ENCODE assay signal across 26 mouse cellular contexts in the genomic region with DNA sequence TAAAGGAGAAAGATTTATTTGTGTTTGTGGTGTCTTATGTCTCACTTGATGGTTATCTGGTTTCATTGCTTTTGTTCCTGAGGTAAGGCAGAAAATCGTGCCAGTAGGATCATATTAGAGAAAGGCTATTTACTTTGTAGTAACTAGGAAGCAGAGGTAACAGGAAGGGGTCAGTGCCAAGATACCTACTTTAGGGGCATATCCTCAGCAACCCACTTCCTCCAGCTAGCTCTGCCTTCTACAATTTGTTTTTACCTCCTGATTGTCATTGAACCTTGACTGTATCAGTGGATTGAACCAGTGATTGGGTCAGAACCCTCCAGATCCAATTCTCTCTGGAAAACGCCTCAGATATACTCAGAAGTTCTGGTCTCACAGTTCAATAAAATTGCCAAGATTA. TPM values are rescaled to one million over a fixed set of nuclear protein-coding genes. Genes with fewer than 3 reads are reported as not detected.
DNase-seq lines count a peak whose midpoint lies in the region; ATAC-seq and TF ChIP-seq lines count a peak whose summit lies in the region.
"Had no signal": no experiment of that assay in that cellular context is flagged by ENCODE, and none has a peak within 500 bp of the region (broad histone marks: within the 10 kb centered on the region; RNA-seq: fewer than 3 reads in every experiment).

No protein-coding gene starts in this region.

- DNase-seq in kidney, postnatal 0 days (ENCODE audit: low spot score): peak; percentile 34
- DNase-seq in kidney, postnatal 4 days: no peak
- no peak for DNase-seq in lung, postnatal 10 days
- no peak for DNase-seq in urinary bladder, postnatal 36 days (ENCODE audit: low spot score in 2 of 2)
- DNase-seq: adrenal gland, adult 2 months; adrenal gland, postnatal 14 days; B cell, adult 2 months; cerebellum, adult 11 months; cerebellum, adult 2 months; cerebellum, adult 9-11 months; cerebellum, postnatal 25 days; forebrain, postnatal 0 days; gastrocnemius, postnatal 25 days; heart, adult 18-20 months; heart, postnatal 10 days; heart, postnatal 36 days had no signal

- no peak overlapping the region for H3K9ac ChIP-seq in kidney, postnatal 0 days (ENCODE audit: low read depth, low read length)
- H3K9ac ChIP-seq in liver, embryonic 12.5 days: no peak overlapping the region
- H3K9ac ChIP-seq: embryonic facial prominence, embryonic 12.5 days; embryonic facial prominence, embryonic 15.5 days; forebrain, postnatal 0 days; heart, embryonic 12.5 days; heart, embryonic 15.5 days; hindbrain, embryonic 14.5 days had no signal

- no peaks in the 10 kb centered on the region for H3K9me3 ChIP-seq in kidney, postnatal 0 days (replicated peaks; ENCODE audit: low read length)
- H3K9me3 ChIP-seq in liver, embryonic 12.5 days (replicated peaks): no peaks in the 10 kb centered on the region
- H3K9me3 ChIP-seq: embryonic facial prominence, embryonic 12.5 days; embryonic facial prominence, embryonic 15.5 days; heart, embryonic 12.5 days; heart, embryonic 15.5 days had no signal

- no peak overlapping the region for H3K4me2 ChIP-seq in kidney, postnatal 0 days (ENCODE audit: low read length)
- H3K4me2 ChIP-seq in liver, embryonic 12.5 days: no peak overlapping the region
- H3K4me2 ChIP-seq: embryonic facial prominence, embryonic 12.5 days; embryonic facial prominence, embryonic 15.5 days; heart, embryonic 12.5 days; heart, embryonic 15.5 days; hindbrain, embryonic 14.5 days had no signal

- no peak for ATAC-seq in kidney, postnatal 0 days (replicated peaks; ENCODE audit: low FRiP score, low read depth)
- peak; percentile 53 for ATAC-seq in CD4-positive, CD25-positive, alpha-beta regulatory T cell, adult 4 months
- ATAC-seq in hematopoietic stem cell, adult 5-6 weeks (replicated peaks in 1 of 2; ENCODE audit: insufficient read depth in 1 of 2, low FRiP score in 2 of 2, low TSS enrichment in 1 of 2, low read depth in 1 of 2, poor library complexity in 2 of 2, severe bottlenecking in 2 of 2): peak; percentile 54 to 68
- no peak for ATAC-seq in liver, embryonic 12.5 days
- ATAC-seq: forebrain, embryonic 14.5 days; forebrain, postnatal 0 days; hindbrain, postnatal 0 days had no signal

- no peaks in the 10 kb centered on the region for H3K4me1 ChIP-seq in kidney, postnatal 0 days (replicated peaks; ENCODE audit: insufficient read depth, low read length)
- no peaks in the 10 kb centered on the region for H3K4me1 ChIP-seq in liver, embryonic 12.5 days
- H3K4me1 ChIP-seq: embryonic facial prominence, embryonic 12.5 days; embryonic facial prominence, embryonic 15.5 days; heart, embryonic 12.5 days; heart, embryonic 15.5 days had no signal

- TF ChIP-seq CTCF in kidney, postnatal 0 days (IDR thresholded peaks at IDR 0.05; ENCODE audit: low read depth): no peak

- H3K27me3 ChIP-seq in kidney, postnatal 0 days (ENCODE audit: insufficient read depth, low read length): no peaks in the 10 kb centered on the region
- no peaks in the 10 kb centered on the region for H3K27me3 ChIP-seq in liver, embryonic 12.5 days (replicated peaks)
- H3K27me3 ChIP-seq: embryonic facial prominence, embryonic 12.5 days; embryonic facial prominence, embryonic 15.5 days; heart, embryonic 12.5 days; heart, embryonic 15.5 days had no signal

- no peak overlapping the region for H3K27ac ChIP-seq in kidney, postnatal 0 days
- no peak overlapping the region for H3K27ac ChIP-seq in liver, embryonic 12.5 days
- H3K27ac ChIP-seq: embryonic facial prominence, embryonic 12.5 days; embryonic facial prominence, embryonic 15.5 days; heart, embryonic 15.5 days; hindbrain, embryonic 14.5 days; hindbrain, postnatal 0 days had no signal

- H3K36me3 ChIP-seq in kidney, postnatal 0 days (ENCODE audit: insufficient read depth, low read length): no peaks in the 10 kb centered on the region
- no peaks in the 10 kb centered on the region for H3K36me3 ChIP-seq in liver, embryonic 12.5 days
- H3K36me3 ChIP-seq: embryonic facial prominence, embryonic 12.5 days; embryonic facial prominence, embryonic 15.5 days; heart, embryonic 12.5 days; heart, embryonic 15.5 days had no signal

- 33% methylated on average over 2 of the region's 2 CpGs for WGBS in kidney, postnatal 0 days
- 57% methylated on average over 2 of the region's 2 CpGs for WGBS in liver, embryonic 12.5 days (ENCODE audit: insufficient replicate concordance)

- H3K4me3 ChIP-seq in kidney, postnatal 0 days (replicated peaks; ENCODE audit: low read depth, low read length): no peak overlapping the region
- H3K4me3 ChIP-seq in liver, embryonic 12.5 days: no peak overlapping the region
- H3K4me3 ChIP-seq: embryonic facial prominence, embryonic 12.5 days; embryonic facial prominence, embryonic 15.5 days; heart, embryonic 12.5 days; heart, embryonic 15.5 days had no signal

RNA-seq across cellular contexts. Expression of gene Lyst, which starts 19.5 kb away (rescaled TPM):
- polyA plus RNA-seq in kidney, postnatal 0 days (2015; fragmentation: Nextera tagmentation; extraction: Ambion mirVana): 3.6 and 3.8 TPM in 2 replicates
- polyA plus RNA-seq in CD4-positive, CD25-positive, alpha-beta regulatory T cell, adult 4 months (2017; shearing (Covaris generic)): 10 to 100 TPM in 1 of 2 experiments, 1 to 10 TPM in 1; 9.0 to 10.5 TPM
- total RNA-seq in hematopoietic stem cell, adult 5-6 weeks (2017): 38.0 and 82.2 TPM in 2 replicates
- polyA plus RNA-seq in liver, embryonic 12.5 days (2016; fragmentation: Nextera tagmentation; extraction: Ambion mirVana): 1.9 TPM in 2 replicates

Comparison
In these comparisons a context has a peak if more than half of its experiments do, and no peak if none do; other contexts are left out.
1. ATAC-seq: peak in CD4-positive, CD25-positive, alpha-beta regulatory T cell, adult 4 months (single experiment) and hematopoietic stem cell, adult 5-6 weeks (2 of 2); none in kidney, postnatal 0 days (single experiment) and liver, embryonic 12.5 days (single experiment).